Mouse (Mus musculus) frontal cortex, postnatal 10 days (tissue): ENCODE results near the gene Mau2.
"Not testable (repeated sequence)": the region's sequence is repeated elsewhere in the genome, so short reads cannot be mapped to it uniquely, and the experiment has no call there.

Experiments used
- DNase-seq, 2 experiments: peaks; one replicate each; pipeline ENCODE4 v3.0.0; 2022; ENCODE audit warnings: low spot score in 2 of 2, mixed read lengths in 1 of 2

Gene Mau2

DNA sequence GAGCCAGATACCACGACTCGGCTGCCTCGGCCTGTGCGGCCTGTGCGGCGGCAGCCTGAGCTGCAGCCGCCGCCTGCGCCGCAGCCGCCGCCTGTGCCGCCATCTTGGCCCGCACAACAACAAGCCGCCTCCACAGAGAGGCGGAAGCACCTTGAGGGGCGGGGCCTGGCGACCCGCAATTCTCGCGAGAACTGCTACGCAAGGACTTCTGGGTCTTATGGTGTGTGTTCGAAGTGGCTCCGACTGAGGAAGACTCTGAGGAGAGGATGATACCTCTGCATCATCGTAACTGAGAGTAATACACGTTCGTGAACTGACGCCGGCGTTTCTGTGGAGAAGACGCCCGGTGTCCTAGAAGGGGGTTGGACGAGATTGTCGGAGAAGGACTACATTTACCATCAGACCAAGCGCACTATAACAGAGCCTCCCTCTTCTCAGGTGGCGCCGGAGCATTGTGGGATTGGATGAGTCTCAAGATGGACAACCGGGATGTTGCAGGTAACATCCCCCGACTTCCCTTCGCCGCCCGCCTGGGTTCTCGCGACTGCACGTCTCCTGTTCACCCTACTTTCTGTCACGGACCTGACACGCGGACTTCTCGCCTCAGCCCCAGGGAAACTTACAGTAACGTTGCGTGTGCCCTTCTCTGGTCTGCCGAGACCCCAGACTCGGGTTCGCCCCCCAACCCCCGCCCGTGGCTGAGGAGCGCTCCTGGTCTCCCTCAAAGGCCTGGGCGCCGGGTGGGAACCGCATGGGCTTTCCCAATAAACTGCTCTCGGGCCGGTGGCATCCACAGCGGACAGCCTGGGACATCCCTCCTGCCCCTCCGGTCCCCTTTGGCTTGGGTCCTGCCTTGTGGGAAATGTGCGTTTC, at the start of gene Mau2, which contains the start of gene Sugp1:
Gene Mau2, minus strand, starts transcription at position 152 of the 873 bp plus-strand sequence.
Gene Sugp1, plus strand, starts transcription at position 231 of the 873 bp plus-strand sequence.
- DNase-seq = peak; percentile 93 to 96

DNA sequence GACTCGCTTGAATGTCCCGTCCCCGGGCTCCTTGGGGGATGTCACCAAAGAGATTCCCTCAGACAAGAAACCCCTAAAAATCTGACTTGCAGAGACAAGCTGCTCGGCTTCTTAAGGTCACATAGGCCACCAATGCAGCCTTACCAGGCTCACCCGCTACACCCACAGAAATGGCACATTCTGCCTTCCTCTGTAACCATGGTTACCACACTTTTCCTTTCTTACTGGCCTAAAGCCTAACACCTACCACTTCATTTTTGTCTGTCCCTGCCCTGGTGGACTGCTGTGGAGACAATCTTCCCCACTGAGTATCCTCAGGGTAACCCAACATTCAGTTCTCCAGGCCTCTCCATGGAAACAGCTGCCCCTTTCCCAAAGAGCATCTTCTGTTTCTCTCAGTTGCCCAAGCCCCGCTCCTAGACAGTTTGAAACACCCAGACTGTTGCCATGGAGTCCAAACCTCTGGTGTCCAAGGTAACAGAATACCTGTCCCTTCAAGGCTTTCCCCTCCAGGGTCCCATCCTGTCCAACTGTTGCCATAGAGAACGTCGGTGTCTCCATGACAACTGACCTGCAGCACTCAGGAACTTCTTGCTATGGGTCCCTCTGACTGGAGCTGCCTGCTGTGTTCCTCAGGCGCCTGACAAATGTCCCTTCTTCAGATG, 46.9 kb upstream of the Mau2 start:
- no peak for DNase-seq

DNA sequence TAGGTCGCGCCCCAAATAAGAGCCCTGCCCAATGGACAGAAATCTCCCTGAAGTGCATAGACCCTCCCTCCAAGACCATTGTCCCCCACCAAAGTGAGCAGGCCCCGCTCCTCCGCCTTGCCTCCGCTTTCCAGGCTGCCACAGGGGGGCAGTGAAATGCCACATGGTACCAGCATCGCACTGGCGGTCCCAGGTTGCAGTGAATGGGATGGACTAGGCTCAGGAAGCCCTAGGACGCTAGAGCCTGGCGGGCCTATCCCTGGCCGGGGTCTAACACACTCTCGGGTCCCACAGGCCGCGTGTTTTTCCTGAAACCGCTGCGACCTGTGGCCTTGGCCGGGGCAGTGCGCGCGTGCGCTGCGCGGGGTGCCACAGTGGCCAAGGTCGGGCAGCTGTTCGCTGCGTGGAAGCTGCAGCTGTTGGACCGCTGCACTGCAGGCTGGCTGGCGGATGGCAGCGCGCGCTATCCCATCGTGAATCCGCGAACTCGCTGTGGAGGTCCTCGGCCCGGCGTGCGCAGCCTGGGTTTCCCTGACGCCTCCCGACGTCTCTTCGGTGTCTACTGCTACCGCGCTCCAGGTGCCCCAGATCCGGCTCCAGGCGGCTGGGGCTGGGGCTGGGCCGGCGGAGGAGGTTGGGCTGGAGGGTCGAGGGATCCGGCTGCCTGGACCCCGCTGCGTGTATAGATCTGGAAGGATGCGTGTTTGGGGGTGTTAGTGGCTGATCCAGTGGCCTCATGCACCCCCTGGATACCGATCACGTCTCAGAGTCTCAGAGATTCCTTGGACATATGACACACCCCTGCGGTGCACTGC, 45.5 kb upstream of the Mau2 start:
- DNase-seq = peak in 1 of 2 experiments; percentile 69

DNA sequence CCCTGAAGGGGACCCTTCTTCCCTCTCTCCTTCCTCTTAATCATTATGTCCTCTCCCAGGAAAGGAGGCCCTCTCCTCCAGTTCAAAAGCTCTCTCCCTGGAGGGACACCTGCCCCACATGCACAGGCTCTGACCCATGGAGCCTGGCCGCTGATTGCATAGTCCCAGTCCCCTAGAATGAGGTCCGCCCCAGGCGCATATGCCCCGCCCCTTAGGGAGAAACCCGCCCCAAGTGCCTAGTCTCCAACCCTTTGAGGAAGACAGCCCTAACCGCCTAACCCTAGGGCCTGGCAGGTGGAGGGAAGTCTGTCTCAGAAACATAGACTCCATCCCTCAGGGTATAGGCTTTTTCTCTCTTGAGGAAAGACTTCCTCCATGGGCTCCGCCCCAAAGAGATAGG, 44.7 kb upstream of the Mau2 start:
- no peak for DNase-seq

DNA sequence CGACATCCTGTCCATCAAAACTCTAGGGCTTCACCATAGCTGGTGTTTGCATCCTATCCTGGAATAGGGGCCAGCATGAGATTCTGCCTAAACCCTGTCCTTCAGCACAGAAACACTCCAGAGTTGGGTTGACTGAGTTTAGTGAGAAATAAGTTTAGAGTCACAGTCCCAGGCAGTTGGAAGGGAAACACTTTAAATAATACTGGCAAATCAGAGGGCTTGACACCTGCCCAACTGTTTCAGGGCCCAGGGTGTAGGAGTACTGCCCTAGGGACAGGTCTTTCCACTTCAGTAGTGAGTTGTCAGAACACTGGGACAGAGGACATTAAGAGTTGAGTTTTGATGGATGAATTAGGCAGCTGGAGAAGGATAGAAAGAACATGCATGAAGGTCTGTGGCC, 43.6 kb upstream of the Mau2 start:
- no peak for DNase-seq

DNA sequence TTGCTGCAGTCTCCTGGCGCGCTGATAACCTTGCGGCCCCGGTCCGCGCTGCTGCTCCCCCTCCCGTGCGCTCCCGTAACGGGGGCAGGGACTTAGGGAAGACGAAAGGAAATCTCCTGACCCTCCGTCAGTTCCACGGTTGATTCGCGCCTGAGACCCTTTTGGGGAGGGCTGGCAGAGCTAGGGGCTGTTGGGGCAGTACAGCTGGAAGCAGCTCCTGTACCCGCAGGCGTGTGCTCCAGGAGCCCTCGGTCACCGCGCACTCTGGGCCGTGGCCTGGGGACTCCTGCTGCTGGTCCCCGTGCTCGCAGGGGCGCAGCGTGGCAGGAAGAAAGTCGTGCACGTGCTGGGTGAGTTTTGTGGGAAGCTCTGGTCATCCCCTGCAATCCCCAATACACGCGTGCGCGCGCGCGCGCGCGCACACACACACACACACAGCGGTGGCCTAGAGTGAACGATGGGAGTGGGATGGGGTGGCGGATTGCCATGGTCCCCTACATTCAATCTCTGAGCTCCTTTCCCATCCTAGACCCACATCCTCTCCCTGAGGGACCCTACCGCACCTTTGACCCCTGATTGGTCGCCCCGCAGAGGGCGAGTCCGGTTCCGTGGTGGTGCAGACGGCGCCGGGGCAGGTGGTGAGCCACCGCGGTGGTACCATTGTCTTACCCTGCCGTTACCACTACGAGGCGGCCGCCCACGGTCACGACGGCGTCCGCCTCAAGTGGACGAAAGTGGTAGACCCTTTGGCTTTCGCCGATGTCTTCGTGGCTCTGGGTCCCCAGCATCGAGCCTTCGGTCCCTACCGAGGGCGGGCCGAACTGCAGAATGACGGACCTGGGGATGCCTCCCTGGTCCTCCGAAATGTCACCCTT, 41.9 kb upstream of the Mau2 start:
- DNase-seq = no peak

DNA sequence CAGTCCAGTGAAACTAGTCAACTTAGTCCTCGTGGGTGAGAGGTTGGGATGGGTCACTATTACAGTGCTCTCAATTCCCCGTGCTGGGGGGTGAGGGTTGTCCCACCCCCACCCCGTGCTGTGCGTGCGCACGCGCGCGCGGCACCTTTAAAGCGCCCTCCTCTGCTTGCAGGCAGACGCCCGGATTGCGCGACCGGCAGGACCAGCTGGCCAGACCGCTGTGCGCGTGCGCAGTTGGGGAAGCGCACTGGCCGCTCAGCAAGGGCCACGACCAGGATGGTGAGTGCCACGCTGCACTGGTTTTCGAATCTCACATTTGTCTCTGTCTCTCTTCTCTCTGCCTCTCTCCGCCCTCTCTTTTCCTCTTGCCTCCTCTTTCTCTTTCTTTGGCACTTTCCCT, 40.8 kb upstream of the Mau2 start, which contains the start of gene Hapln4:
Gene Hapln4, plus strand, starts transcription at position 173 of the 400 bp plus-strand sequence.
- DNase-seq = no peak

DNA sequence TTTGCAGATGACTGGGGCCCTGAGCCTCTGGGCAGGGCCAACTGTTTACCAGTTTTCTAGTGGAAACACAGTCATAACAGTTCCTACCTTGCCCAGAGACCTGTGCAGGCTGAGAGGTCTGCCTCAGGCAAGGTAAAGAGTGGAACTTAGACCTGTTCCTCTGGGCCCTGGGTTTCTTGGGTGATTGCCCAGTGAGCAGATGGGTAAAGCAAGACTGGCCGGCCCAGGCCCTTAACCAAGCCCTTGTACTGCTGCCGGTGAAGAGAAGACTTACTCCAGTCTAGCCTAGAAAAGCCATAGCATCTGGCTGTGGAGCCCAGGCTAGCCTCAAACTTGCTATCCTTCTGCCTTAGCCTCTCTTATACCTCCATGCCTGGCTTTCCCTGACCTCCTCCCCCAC, 39.4 kb upstream of the Mau2 start:
- DNase-seq = no peak

DNA sequence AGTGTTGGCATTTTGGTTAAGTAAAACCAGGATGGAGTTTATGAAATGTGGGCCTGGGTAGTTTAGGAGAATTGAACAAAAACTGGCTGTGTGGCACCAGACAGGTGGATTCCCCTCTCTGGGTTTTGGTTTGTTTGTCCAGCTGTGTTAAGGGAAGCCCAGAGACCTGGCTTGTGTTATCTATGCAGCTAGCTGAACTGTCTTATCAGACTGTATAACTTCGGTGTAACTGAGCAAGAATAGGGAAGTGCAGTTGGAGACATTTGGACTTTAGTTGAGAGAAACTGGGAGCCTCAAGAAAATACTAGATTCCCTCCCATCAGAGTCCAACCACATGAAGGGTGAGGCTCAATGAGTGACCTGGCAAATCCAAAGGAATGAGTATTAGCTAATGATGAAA, 31.1 kb upstream of the Mau2 start:
- DNase-seq = no peak

DNA sequence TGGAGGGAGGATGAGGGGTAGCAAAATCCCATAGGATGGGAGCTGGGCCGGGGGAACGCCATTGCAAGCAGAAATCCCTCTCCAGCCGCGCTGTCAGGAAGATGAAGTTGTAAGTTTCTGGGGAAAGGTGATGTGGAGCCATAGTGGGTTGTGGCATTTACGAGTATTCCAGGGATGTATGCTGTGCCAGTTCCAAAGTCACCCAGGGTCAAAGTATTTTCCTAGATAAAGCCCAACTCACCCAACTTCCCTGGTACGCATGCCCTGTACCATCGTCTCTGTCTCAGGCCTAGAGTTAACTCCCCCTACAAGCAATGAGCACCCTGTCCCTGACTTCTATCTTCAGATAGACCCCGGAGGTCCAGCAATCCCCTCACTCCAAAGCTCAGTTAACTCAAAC, 30.6 kb upstream of the Mau2 start:
- no peak for DNase-seq

DNA sequence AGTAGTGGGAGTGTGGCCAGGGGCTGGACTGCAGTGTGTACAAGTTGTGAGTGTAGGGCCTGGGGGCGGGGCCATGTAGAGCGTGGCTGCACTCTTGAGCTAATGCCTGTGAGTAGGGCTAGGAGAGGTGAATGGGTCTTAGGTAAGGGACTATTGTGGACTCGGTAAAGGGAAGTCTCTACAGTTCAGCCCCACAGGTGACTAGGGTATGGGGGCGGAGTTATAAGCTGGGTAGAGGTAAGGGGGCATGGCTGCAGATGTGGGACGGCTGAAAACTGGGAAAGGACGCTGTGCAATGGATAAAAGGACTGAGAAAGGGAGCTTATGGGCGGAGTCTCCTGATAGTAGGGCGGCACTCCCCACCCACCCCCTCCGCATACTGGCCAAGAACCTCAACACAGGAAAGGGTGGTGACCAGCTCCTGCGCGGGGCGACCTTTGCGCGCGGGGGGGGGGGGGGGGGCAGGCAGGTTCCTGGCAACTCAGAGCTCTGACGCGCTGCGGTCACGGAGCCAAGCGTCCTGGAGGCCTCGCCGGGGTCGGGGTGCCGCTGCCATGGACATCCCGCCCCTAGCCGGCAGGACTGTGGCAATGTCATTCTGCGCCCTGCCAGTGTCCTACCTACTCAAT, 30.0 kb upstream of the Mau2 start, which contains the start of gene Tm6sf2:
Gene Tm6sf2, plus strand, starts transcription at position 484 of the 629 bp plus-strand sequence.
- DNase-seq = no peak

DNA sequence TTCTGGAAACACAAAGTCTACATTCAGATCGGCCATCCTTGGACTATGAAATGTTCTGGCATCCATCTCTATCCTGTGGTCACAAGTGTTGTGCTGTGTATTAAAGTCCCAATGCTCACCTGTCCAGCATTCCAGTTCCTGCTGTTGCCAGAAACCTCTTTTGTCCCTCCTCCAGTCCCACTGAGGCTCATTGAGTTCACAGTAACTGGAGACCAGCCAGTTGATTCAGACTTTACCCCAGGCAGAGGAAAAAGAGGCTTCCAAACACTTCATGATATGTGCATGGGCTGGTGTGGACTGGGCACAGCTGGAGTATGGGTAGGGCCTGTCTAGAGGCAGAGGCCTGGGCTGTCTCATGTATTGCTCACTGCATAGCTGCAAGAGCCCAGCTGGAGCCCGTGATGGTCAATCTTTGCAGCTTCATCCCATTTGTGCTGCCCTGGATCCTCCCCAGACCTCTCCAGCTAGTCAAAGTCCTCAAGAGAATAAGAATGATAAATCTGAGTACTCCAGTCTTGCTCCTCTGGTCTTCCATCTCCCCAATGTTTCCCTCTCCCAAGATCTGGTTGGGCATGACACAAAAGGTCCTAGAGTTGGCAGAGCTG, 29.4 kb upstream of the Mau2 start:
- no peak for DNase-seq

DNA sequence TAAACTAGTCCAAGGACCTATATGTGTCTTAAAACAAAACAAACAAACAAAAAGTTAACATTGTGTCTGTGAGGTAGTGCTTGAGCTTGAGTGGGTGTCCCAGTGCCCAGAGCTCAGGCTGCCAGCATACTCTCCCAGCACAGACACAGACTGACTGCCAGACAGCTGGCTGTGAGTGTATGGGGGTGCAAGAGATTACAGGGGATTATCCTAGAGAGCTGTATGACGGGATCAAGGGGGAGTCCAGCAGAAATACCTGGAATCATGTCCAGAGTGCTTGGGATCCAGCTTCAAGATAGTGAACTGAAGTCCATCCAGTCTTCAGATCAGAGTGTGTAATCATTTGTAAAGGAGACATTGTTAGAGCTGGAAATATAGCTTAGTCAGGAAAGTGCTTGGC, 15.2 kb upstream of the Mau2 start:
- no peak for DNase-seq

DNA sequence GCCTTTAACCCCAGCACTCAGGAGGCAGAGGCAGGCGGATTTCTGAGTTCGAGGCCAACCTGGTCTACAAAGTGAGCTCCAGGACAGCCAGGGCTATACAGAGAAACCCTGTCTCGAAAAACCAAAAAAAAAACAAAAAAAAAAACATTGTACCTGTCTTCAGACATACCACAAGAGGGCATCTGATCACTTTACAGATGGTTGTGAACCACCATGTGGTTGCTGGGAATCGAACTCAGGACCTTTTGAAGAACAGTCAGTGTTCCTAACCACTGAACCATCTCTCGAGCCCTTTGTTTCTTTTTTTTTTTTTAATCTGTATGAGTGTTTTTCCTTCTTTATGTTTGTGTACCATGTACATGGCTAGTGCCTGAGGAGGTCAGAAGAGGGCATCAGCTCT, 7.9 kb upstream of the Mau2 start:
- not testable (repeated sequence) for DNase-seq

DNA sequence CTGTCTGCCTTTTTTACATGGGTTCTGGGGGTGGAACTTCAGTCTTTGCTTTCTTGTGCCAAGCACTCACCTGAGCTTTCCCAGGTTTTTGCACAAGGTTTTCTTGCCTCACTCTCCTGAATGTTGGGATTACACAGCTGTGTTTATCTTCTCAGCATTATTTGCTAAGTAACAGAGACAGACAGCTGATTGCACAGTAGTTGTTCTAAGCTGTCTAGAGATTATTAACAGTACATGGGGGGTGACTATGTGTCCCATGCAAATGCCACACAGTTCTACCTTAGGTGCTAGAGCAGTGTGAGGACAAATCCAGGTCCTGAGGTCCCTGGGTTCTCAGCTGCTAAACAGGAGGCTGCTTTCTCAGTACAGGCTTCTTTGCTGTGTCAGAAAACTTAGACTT, 7.1 kb upstream of the Mau2 start:
- DNase-seq = no peak

DNA sequence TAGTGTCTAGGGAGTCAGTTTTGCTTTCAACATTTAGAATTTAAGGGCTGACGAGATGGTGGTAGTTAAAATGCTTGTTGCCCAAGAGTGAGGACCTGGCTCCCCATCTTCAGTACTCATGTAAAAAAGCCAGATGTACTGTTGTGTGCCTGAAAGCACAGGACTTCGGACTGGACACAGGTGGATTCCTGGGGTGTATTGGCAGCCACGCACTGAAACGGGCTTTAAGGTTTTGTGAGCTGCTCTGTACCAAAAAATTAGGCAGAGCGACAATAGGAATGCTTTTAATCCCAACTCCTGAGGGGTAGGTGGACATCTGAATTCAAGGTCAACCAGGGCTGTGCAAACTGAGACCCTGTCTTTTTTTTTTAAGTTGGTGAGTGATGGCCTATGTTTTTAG, 1.5 kb upstream of the Mau2 start:
- no peak for DNase-seq

DNA sequence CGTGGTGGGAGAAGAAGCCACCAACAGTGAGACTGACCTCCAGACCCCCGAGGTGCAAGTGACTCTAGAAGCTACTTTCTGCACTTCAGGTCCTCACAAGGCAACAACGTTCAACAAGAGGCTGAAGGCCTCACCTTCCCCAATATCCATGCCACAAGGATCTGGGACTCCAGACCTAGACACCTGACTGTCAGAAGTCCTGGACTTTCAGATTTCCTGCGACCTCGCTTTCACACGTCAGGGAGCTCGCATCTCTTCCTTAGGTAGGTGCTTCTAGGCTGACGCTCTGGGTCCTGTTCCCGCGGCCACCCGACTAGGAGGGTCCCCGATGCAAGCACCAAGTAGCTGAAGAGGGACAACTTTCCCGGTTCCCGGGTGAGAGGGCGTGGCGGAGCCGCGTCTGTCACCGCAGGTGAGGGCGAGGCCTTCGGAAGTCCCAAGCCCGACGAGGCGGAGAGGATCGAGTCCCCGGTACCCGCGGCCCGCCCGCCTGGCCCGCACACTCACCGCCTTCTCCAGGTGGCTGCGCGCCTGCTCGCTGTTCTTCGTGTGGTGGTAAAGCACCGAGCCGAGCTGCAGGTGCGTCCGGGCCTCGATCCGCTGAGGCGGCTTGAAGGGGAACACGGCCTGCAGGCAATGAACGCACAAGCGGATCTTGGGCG, 518 bp downstream of the Mau2 start:
- DNase-seq = peak; percentile 25 to 44

DNA sequence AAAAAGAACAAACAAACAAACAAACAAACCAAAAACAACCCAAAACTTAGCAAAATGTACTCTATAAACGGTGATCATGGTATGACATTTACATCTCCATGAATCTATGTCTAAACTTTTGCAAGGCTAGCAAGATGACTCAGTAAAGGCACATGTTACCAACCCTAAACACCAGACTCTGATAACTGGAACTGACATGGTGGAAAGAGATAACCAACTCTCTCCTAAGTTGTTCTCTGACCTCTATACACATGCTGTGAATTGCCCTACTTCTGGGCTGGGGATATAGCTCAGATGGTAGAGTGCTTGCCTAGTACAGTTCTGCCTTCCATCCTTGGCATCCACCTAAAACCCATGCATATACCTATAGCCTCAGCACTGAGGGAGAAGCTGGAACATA, 4.5 kb downstream of the Mau2 start:
- DNase-seq = no peak

DNA sequence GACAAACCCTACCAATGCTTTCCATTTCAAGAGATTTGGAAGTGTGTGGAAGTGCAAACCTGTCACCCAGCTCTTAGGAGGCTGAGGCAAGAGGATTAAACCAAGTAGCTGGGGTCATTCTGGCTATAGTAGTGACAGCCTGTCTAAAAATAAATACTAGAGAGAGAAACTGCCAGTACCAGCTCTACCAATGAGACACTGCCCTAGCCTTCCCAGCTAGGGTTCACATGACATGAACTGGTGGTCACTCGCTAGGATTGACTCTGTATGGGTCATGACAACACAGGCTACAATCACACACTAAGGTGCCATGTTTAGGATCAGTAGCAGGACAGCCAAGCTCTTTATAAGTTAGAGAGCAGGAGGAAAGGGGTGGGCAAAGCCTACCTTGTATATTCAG, 12.3 kb downstream of the Mau2 start:
- DNase-seq = no peak

DNA sequence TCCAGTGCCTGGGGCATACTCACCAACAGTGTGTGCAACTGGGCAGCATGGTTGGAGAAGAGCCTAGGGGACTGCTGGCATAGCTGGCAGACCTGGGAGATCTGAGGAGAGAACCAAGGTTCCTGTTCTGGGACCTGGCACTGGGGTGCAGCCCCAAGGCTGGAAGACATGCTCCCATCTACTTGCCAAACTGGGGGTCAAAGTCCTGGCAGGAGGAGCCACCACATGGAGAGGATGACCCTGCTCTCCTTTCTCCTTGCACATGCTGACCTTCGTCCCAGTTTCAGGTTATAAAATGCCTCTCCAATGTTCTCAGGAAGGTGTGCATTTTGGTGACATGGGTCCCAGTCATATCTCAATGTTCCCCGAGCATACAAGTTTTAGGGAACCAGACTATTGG, 16.4 kb downstream of the Mau2 start:
- DNase-seq = no peak
